Mouse (Mus musculus) adrenal gland, postnatal 36 days (tissue): ENCODE measurements around the gene Timp2. TPM values are rescaled to one million over a fixed set of nuclear protein-coding genes. Genes with fewer than 3 reads are reported as not detected.
A peak's percentile ranks its signal among the peaks of the same experiment; 100 is the strongest.
"Not testable (repeated sequence)": the region's sequence is repeated elsewhere in the genome, so short reads cannot be mapped to it uniquely, and the experiment has no call there.

ENCODE experiments used
- DNase-seq, 2 experiments: peaks; one replicate each; pipeline ENCODE4 v3.0.0; 2021; ENCODE audit warnings: mixed read lengths in 1 of 2
- total RNA-seq, 2 experiments: library from RNA; stranded (reverse); gene quantifications; 2 replicates each; pipeline ENCODE4 v1.2.3; 2021

Timp2 gene
- total RNA-seq, 2 experiments from 2014 or later, result 84.0 to 156 TPM

GRCm38 (mm10) chr11:118333431-118333830, 22.1 kb downstream of the Timp2 start:
- DNase-seq, result no peak

GRCm38 (mm10) chr11:118332376-118332775, 23.2 kb downstream of the Timp2 start:
- peak in 1 of 2 experiments; percentile 52 for DNase-seq

DNA sequence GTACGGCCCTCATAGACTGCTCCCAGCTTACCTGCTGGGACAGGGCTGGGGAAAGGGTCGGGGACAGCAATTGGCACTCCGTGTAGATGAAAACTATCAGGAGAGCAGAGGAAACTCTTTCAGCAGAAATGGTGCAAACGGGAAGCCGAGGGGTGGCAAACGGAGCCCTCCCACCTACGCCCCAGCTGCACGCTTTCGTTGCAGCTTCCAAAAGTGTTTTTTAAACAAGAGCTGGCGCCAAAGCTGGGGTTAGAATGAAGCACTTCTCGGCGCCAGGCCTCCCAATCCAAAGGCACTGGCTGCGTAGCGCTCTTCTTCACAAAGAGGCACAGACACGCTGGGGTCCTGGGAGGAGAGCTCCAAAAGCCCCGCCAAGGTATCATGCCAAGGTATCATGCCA, 24.8 kb downstream of the Timp2 start:
- DNase-seq, result no peak

GRCm38 (mm10) chr11:118330361-118330760, 25.2 kb downstream of the Timp2 start:
- no peak for DNase-seq

DNA sequence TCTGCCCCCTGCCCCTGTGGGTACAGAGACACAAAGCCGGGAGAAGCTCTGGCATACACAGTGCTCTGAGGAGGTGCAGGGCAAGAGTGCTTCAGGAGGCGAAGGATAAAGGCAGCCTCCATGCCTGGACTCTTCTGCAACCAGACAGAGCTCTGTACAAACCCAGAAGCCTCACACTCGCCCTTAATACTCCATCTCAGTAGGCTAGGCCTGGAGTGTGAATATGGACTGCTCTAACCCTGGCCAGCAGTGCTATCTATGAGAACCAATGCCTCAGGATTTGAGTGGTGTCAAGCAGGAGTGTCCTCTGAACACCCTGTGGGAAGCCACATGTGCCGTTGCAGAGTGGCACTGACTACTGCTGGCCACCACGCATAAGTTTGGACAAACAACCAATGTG, 26.6 kb downstream of the Timp2 start:
- DNase-seq, result no peak

DNA sequence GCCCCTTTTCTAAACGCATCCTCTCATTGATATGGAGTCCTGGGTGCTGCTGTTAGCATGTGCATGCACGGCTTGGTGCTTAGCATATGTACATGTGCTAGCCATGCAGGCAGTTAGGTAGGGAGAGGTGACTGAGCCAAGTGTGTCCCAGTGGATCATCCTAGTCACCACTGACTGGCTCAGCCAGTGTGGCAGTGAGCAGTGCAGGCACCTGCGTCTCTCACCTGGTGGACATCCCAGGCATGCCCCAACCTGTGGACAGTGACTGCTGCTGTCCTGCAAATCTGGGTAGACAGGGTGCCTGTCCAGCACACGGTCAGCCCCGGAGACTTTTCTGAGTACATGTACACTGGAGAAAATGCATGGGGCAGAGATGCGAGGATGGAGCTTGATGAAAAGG, 27.0 kb downstream of the Timp2 start:
- no peak for DNase-seq

- DNase-seq, result peak; percentile 43 to 64
Observed at GRCm38 (mm10) chr11:118326991-118327971, 28.3 kb downstream of the Timp2 start.

GRCm38 (mm10) chr11:118326491-118326890, 29.0 kb downstream of the Timp2 start:
- no peak for DNase-seq

- DNase-seq, result no peak
Observed at GRCm38 (mm10) chr11:118324541-118324940, 31.0 kb downstream of the Timp2 start.

- no peak for DNase-seq
Observed at GRCm38 (mm10) chr11:118323974-118324373, 31.6 kb downstream of the Timp2 start.

GRCm38 (mm10) chr11:118322647-118323046, 32.9 kb downstream of the Timp2 start:
- no peak for DNase-seq

GRCm38 (mm10) chr11:118321971-118322370, 33.6 kb downstream of the Timp2 start:
- no peak for DNase-seq

DNA sequence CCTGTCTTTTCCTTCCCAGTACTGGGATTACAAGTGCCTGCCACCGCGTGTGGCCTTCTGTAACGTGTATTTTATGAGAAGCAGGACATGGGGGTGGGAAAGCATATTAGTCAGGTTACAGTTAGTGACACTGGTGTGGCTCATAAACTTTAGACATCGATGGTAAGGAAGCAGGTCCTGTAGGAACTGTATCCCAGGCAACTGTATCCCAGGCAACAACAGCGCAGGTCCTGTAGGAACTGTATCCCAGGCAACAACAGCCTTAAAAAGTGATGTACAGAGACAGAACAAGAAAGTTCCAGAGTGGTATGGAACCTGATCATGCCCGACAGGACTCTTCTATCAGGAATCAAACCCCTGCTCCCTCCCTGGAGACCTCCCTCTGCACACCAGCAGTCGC, 34.0 kb downstream of the Timp2 start:
- no peak for DNase-seq

DNA sequence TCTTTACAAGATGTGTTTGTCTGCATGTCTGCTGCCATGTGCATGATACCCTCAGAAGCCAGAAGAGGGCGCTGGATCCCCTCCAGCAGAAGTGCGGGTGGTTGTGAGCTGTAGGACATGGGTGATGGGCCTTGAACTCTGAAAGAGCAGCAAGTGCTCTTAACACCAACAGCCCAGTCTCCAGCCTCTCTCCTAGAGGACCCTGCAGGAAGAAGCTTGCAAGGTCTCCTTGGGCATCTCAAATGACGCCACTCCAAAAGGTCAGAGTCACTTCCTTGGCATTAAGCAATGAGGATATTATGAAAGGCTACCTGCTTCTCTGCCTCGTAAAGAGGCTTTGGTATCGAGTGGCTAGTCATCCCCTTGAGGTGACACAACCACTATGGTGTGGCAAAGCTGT, 36.9 kb downstream of the Timp2 start:
- DNase-seq, result peak; percentile 47 to 72

DNA sequence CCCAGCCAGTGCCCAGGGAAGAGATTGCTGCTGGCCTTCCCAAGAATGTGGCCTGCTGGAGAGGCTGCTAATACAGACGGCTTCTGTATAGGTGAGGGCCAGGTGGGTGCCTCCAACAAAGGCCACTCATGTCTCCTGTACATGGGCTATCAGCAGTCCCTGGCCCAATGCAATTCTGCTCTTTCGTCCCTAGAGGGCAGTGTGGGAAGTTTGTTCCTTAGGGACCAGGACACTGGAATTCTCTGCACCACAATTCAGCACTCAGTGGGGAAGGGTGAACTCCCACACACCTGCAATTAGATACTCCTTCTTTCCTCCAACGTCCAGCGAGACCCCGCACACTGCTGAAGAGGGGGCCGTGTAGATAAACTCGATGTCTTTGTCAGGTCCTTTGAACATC, 38.4 kb downstream of the Timp2 start:
- peak; percentile 46 to 48 for DNase-seq

DNA sequence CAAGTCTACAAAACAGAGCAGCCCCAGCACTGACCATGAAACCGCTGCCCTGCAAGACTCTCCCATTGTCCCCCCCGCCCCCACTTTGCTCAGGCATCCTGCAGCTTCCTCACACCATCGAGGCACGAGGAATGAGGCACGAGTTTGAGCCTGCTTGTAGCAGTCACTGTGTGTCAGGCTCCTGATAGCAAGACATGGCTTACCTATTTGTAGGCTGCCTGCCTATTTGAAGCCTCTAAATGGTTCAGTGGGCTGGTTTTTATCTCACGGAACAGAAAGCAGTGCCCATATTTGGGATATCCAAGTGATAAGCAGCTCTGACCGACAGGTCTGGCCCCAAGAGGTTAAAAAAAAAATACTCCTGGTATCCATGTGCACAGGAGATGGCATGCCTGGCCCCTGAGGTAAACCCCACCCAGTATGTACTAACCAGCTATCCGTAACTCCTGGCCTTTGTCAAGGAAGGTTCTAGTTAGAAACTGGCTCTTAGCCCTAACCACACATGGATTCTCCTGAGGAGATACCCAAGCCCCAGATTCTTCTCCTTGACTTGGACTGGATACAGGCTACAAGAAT, 39.2 kb downstream of the Timp2 start:
- no peak for DNase-seq

- DNase-seq, result no peak
Observed at GRCm38 (mm10) chr11:118312132-118312723, 43.3 kb downstream of the Timp2 start.

- DNase-seq, result not testable (repeated sequence)
Observed at GRCm38 (mm10) chr11:118307962-118308361, 47.6 kb downstream of the Timp2 start.

DNA sequence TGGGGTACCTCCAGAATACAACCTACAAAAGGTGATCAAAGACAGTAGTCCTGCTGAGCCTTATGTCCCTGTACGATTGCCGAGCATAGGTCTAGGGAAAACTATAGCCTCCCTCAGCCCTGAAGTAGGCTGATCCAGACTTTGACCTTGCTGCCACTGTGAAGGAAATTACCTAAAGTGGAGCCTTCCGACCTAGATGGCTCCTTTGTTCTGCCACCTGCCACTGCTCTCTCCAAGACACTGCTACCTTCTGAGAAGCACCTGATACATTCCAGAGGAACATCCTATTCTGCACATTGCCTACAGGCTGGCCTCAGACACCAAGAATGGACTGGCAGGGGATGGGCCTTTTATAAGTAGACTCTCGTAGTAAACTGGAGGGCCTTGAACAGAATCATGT, 51.6 kb downstream of the Timp2 start:
- DNase-seq, result not testable (repeated sequence)

DNA sequence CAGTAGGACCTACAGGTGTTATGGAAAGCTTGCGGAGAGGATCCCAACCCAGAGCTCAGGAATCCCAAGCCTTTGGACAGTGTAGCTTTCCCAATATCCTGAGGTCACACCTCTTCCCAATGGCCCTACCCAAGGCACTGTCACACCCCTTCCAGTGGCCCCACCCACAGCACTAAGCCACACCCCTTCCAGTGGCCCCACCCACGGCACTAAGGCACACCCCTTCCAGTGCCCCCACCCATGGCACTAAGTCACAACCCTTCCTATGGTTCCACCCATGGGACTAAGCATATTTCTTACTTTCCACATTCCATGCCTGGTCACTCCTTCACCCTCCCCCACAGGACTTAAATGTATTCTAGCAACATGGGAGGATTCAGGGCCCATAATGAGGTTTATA, 56.7 kb downstream of the Timp2 start:
- no peak for DNase-seq

DNA sequence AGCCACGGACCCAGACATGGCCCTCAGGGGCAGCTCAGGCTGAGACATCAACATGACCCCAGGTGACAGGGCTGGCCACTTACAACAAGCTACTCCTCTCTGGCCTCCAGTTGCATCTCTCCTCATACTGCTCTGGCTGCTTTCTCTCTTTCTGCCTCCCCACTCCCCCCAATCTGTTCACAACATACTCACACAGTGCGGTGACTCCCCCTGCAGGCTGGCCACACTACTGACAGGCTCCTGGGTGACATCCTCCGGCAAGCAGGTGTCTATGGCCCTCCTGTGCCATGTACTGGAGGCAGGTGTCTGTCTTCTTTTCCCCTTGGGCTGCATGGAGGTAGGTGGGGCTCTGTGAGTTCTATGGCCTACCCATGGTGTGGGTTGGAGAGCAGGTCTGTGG, 57.6 kb downstream of the Timp2 start:
- DNase-seq, result no peak

- no peak for DNase-seq
Observed at GRCm38 (mm10) chr11:118295026-118295425, 60.5 kb downstream of the Timp2 start.

- DNase-seq, result no peak
Observed at GRCm38 (mm10) chr11:118292671-118293070, 62.9 kb downstream of the Timp2 start.
